Mouse (Mus musculus): Measurements from ENCODE around the gene Exosc8. TPM values are rescaled to one million over a fixed set of nuclear protein-coding genes. Genes with fewer than 3 reads are reported as not detected.

Gene Exosc8
- polyA plus RNA-seq, 1 experiment from 2014 or later: 110 TPM

DNA sequence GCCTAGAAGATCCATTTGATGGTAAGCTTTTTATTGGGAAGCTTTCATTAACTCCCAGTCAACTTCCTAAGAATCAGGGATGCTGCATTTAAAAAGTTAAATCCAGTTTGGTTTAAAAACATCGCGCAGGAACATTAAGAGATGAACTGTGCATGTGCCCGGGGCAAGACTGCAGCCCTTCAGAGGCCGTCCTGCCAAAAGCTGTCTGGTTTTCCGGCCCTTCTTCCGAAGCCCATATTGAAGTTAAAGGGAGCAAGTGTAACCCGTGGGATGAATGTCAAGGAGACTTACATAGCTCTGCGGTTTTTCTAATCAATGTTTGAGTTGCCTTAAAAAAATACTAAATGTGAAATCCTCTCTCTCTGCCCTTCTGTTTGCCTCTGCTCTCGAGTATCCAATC, 24.0 kb upstream of the Exosc8 start:
- Histone ChIP-seq H3K27me3 (replicated peaks) (peaks cover 10% of the 10 kb centered on the region; the same call in 1 of the 2 replicates), H3K36me3 (no peaks in the 10 kb centered on the region), H3K9ac (no peak overlapping the region), H3K27ac (no peak overlapping the region), H3K4me1 (replicated peaks) (peaks cover 9% of the 10 kb centered on the region; the same call in 1 of the 2 replicates), H3K4me3 (replicated peaks) (no peak overlapping the region), H3K9me3 (no peaks in the 10 kb centered on the region), H3K4me2 (replicated peaks) (no peak overlapping the region)
- no peak for ATAC-seq
- 66% methylated on average over 9 of the region's 9 CpGs for WGBS

DNA sequence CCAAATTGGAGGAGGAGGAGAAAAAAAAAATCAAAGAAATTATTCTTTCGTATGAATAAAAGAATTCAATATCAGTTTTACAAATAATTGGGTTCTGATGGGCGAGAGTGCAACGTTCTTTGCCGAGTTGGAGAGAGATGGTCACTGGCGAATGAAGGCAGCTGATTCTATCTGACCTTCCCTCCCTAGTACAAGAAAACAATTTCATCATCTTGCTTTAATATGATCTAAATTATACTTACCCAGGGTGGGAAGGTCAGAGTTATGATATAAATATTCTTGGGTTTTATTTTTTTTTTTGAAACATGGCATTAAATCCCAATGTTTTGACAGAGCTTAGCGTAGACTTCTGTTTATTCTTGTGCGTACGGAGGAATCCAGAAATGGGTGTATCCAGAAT, 22.3 kb upstream of the Exosc8 start:
- 63% methylated on average over 8 of the region's 8 CpGs for WGBS
- Histone ChIP-seq H3K4me1 (replicated peaks) (peaks cover 9% of the 10 kb centered on the region; the same call in 1 of the 2 replicates), H3K9me3 (no peaks in the 10 kb centered on the region), H3K36me3 (no peaks in the 10 kb centered on the region), H3K9ac (no peak overlapping the region), H3K4me3 (replicated peaks) (no peak overlapping the region), H3K27me3 (replicated peaks) (peaks cover 10% of the 10 kb centered on the region; the same call in 1 of the 2 replicates), H3K4me2 (replicated peaks) (peak overlapping the region; percentile 6; the same call in 1 of the 2 replicates), H3K27ac (no peak overlapping the region)
- no peak for ATAC-seq

DNA sequence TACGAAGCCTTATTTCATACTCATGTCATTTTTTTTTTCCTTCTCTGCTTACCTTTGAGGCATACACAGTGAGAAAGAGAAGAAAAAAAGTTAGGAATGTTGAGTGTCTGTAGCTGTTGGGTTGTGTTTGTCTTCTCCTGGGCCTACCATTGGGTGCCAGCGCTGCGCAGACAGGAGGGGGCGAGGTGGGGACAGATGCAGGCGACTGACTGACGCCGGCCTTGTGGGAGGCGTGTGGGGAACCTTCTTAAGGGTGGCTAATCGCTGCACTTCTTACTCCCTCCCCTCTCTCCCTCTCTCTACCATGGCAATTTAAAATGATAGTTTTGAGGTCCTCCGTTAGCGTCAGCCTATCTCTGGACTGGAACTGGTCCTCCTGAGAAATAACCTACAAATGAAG, 20.9 kb upstream of the Exosc8 start:
- peak; percentile 60 for ATAC-seq
- 4% methylated on average over 11 of the region's 11 CpGs for WGBS

DNA sequence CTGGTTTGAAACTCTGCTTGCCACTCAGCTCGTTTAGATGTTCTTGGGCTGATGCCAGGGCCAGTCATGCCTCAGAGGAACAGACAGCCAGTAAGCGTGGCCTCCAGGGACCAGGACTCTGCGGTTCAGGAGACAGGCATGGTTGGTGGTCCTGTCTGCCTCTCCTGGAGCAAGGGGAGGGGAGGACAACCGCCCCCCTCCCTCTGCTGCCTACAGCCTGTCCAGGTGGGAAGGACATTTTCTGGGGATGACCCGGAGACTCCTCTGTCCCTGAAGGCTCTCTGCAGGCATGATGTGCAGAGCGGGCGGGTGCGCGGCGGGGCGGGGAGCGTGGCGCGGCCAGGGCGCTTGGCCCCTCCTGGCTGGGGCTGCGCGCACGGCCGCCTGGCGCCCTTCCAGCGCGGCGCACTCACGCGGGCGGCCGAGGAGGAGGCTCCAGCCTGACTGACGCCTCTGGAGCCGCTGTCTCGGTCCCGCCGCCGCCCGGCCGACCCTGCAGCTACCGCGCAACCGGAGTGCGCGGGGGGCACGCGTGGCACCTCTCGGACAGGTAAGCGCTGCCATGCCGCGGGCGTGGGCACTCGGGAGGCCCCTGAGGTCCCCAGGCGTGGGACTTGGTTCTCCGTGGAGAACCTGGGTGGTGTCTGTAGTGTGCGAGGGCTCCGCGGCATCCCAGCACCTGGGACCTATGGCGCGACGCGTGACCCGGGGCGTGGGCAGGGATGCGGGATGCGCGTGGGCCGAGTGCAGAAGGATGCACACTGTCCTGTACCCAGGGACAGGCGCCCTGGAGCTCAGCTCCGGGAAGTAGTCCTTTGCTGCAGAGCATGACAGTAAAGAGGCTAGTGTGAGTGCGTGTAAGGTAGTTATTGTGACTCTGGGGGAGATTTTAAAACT, 20.2 kb upstream of the Exosc8 start, which contains the start of gene Smad9:
Gene Smad9 (plus strand): TSS at position 438 of the 897 bp plus-strand sequence.
- Histone ChIP-seq H3K27me3 (replicated peaks) (peaks cover 10% of the 10 kb centered on the region; the same call in 1 of the 2 replicates), H3K4me3 (replicated peaks) (peak within 1 kb of the TSS; percentile 66)

More for the DNA sequence above, 20.9 kb upstream of the Exosc8 start:
- Histone ChIP-seq H3K36me3 (0 out of 2 replicates have a peak, but pooled peaks cover 3% of the 10 kb centered on the region), H3K4me1 (replicated peaks) (peaks cover 9% of the 10 kb centered on the region; the same call in 1 of the 2 replicates), H3K4me2 (replicated peaks) (peak overlapping the region; percentile 91), H3K9ac (peak overlapping the region; percentile 69; the same call in 1 of the 2 replicates), H3K27ac (peak overlapping the region; percentile 83), H3K9me3 (no peaks in the 10 kb centered on the region), H3K4me3 (replicated peaks) (peak overlapping the region; percentile 66), H3K27me3 (replicated peaks) (peaks cover 10% of the 10 kb centered on the region; the same call in 1 of the 2 replicates)

DNA sequence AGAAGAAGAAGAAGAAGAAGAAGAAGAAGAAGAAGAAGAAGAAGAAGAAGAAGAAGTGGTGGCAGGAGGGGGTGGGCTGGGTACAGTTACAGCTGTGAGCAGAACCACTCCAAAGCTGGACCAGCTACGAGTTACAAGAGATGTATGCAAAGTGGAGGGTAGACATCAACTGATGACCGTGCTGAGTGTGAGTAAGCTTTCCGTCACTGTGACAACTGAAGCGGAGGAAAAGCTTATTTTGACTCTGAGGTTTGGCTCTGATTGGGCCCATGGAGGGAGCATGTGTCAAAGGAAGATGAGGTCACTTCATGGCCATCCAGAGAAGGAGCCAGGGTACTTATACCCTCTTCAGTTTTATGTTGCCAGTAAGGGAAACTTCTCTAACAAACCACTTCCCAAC, 18.2 kb upstream of the Exosc8 start:
- Histone ChIP-seq H3K9ac (no peak overlapping the region), H3K36me3 (peaks cover 19% of the 10 kb centered on the region), H3K4me2 (replicated peaks) (no peak overlapping the region), H3K4me3 (replicated peaks) (no peak overlapping the region), H3K27ac (no peak overlapping the region), H3K27me3 (replicated peaks) (peaks cover 10% of the 10 kb centered on the region; the same call in 1 of the 2 replicates), H3K9me3 (no peaks in the 10 kb centered on the region), H3K4me1 (replicated peaks) (peaks cover 9% of the 10 kb centered on the region; the same call in 1 of the 2 replicates)
- 70% methylated on average over 4 of the region's 4 CpGs for WGBS
- ATAC-seq: no peak

More for the DNA sequence above, 20.2 kb upstream of the Exosc8 start, which contains the start of gene Smad9:
- Histone ChIP-seq H3K4me2 (replicated peaks) (peak within 1 kb of the TSS; percentile 91), H3K9me3 (no peaks in the 10 kb centered on the region), H3K27ac (peak within 1 kb of the TSS; percentile 83), H3K9ac (peak within 1 kb of the TSS; percentile 69), H3K36me3 (peaks cover 8% of the 10 kb centered on the region; the same call in 1 of the 2 replicates), H3K4me1 (replicated peaks) (peaks cover 9% of the 10 kb centered on the region; the same call in 1 of the 2 replicates)
- ATAC-seq: peak; percentile 87
- under 1% methylated on average over 66 of the region's 66 CpGs for WGBS

DNA sequence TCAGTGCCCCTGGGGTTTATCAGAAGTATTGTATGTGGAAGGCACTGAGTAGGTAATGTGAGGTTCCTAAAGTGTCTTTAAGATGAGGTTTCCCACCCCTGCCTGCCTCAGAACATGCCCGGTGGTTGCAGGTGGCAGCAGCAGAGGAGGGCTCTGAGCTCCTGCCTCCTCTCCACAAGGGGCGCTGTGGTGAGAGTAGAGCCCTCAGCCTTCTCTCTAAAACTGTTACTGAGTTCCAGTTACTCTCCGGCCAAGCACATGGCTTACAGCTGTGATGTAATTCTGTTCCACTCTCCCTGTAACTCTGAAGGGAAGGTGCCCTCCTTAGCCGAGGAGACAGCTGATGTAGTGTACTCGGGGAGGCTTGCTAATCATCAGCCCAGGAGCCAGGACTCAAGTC, 10.6 kb upstream of the Exosc8 start:
- Histone ChIP-seq H3K9ac (no peak overlapping the region), H3K27me3 (replicated peaks) (no peaks in the 10 kb centered on the region), H3K36me3 (peaks cover 71% of the 10 kb centered on the region), H3K27ac (no peak overlapping the region), H3K4me1 (replicated peaks) (no peaks in the 10 kb centered on the region), H3K9me3 (no peaks in the 10 kb centered on the region), H3K4me2 (replicated peaks) (no peak overlapping the region), H3K4me3 (replicated peaks) (no peak overlapping the region)
- WGBS: 58% methylated on average over 5 of the region's 5 CpGs
- no peak for ATAC-seq

DNA sequence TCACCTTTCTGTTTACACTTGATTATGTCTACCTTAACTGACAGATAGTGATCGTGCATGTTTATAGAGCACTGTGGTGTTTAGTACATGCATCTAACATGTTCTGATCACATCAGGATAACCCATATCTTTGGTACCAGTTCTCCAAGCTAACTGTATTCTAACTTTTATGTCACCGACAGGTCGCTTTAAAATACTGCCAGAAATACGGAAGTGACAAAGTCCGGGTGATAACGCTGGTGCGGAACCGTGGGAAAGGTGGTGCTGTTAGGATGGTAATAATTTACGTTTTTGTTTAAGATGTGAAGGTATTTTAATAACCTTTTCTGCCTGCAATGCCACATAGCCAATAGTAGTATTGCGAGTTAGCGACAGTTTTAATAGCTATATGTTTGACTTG, 6.8 kb upstream of the Exosc8 start:
- Histone ChIP-seq H3K36me3 (peaks cover 48% of the 10 kb centered on the region), H3K4me3 (replicated peaks) (no peak overlapping the region)

DNA sequence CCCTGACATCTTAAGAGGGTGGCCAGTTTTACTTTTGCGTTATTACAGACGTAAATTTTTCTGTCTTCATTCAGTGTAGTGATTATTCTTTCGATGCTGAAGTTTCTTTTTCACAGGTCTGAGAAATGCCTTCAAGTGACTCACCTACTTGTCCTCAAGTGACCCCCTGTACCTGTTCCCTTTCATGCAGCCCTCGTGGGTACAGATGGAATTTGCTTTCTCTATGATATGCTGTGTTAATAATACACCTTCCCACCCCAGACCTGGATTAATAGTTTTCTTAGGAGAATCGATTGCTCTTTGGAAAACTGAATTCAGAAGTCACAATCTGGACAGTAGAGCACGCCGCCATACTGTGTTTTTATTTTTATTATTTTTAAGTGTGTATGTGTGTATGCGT, 2.1 kb upstream of the Exosc8 start:
- Histone ChIP-seq H3K9ac (no peak overlapping the region), H3K4me1 (replicated peaks) (no peaks in the 10 kb centered on the region), H3K27me3 (replicated peaks) (no peaks in the 10 kb centered on the region), H3K27ac (no peak overlapping the region), H3K9me3 (no peaks in the 10 kb centered on the region), H3K4me2 (replicated peaks) (no peak overlapping the region), H3K36me3 (peaks cover 17% of the 10 kb centered on the region), H3K4me3 (replicated peaks) (no peak overlapping the region)
- no peak for ATAC-seq
- 92% methylated on average over 8 of the region's 8 CpGs for whole genome bisulfite sequencing

More for the DNA sequence above, 6.8 kb upstream of the Exosc8 start:
- no peak overlapping the region for H3K4me2 ChIP-seq (replicated peaks)
- H3K4me1 ChIP-seq (replicated peaks): no peaks in the 10 kb centered on the region
- no peak for ATAC-seq
- H3K9ac ChIP-seq: no peak overlapping the region
- 85% methylated on average over 11 of the region's 11 CpGs for WGBS
- no peaks in the 10 kb centered on the region for H3K27me3 ChIP-seq (replicated peaks)
- no peaks in the 10 kb centered on the region for H3K9me3 ChIP-seq
- no peak overlapping the region for H3K27ac ChIP-seq

DNA sequence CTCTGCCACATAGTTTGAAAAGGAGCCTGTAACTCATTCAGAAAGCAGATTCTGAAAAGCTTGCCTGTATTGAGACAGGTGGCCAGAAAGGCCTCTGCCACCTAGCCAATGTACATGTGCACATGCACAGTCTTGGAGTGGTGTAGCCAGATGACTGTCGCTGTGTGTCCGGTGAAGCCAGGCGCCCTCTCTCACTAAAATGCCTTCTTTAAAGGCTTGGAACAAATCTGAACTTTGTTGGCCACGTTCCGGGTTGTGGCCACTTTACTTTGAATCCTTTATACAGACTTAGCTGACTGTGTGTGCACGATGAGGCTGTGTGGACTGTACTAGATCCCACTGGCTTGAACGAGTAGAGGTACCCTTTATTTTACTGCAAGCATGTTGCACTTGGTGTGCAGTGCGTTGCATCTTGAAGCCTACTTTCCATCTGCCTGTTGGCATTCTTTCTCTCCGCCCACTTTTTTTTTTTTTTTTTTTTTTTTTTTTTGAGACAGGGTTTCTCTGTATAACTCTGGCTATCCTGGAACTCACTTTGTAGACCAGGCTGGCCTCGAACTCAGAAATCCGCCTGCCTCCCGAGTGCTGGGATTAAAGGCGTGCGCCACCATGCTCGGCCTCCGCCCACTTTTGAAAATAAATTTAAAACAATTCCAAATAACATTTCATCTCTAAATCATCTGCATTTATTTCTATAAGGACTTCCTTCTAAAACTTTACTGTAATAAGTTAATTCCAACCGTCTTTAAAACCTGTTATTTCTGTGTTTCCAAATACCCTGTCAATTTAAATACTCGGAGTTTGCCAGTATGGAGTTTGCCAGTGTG, 1.1 kb upstream of the Exosc8 start:
- H3K27ac ChIP-seq: peak overlapping the region; percentile 100; the same call in 1 of the 2 replicates
- H3K9ac ChIP-seq: peak overlapping the region; percentile 93
- 55% methylated on average over 18 of the region's 18 CpGs for WGBS
- H3K9me3 ChIP-seq: no peaks in the 10 kb centered on the region
- peaks cover 10% of the 10 kb centered on the region for H3K36me3 ChIP-seq
- H3K27me3 ChIP-seq (replicated peaks): no peaks in the 10 kb centered on the region
- no peak for ATAC-seq
- H3K4me3 ChIP-seq (replicated peaks): peak overlapping the region; percentile 94
- H3K4me2 ChIP-seq (replicated peaks): peak overlapping the region; percentile 78
- H3K4me1 ChIP-seq (replicated peaks): no peaks in the 10 kb centered on the region

- WGBS: under 1% methylated on average over 78 of the region's 84 CpGs
- Histone ChIP-seq H3K27ac (peak overlapping the region; percentile 100), H3K4me3 (replicated peaks) (peak overlapping the region; percentile 94), H3K9me3 (no peaks in the 10 kb centered on the region), H3K4me2 (replicated peaks) (peak overlapping the region; percentile 78), H3K36me3 (peaks cover 16% of the 10 kb centered on the region; the same call in 1 of the 2 replicates), H3K4me1 (replicated peaks) (no peaks in the 10 kb centered on the region), H3K9ac (peak overlapping the region; percentile 93), H3K27me3 (replicated peaks) (no peaks in the 10 kb centered on the region)
- ATAC-seq: peak; percentile 96
These were observed 564 bp downstream of the Exosc8 start for GRCm38 (mm10) chr3:54734411-54735246.

GRCm38 (mm10) chr3:54732371-54732770, 2.8 kb downstream of the Exosc8 start:
- no peak overlapping the region for H3K4me3 ChIP-seq (replicated peaks)
- H3K36me3 ChIP-seq: peaks cover 33% of the 10 kb centered on the region
- 89% methylated on average over 4 of the region's 4 CpGs for WGBS
- no peaks in the 10 kb centered on the region for H3K4me1 ChIP-seq (replicated peaks)
- ATAC-seq: no peak
- H3K27me3 ChIP-seq (replicated peaks): no peaks in the 10 kb centered on the region
- no peak overlapping the region for H3K4me2 ChIP-seq (replicated peaks)
- H3K27ac ChIP-seq: no peak overlapping the region
- H3K9ac ChIP-seq: no peak overlapping the region
- no peaks in the 10 kb centered on the region for H3K9me3 ChIP-seq
